Mouse (Mus musculus) E14TG2a.4 (cell line): ENCODE data around the gene Gm572.

Source experiments
- CTCF ChIP-seq: conservative IDR thresholded peaks from 2 replicates; pipeline ENCODE4 v1.5.1; 2014; ENCODE audit warnings: low read length
- POU5F1 ChIP-seq: IDR thresholded peaks from 2 replicates; pipeline ENCODE4 v1.6.1; 2014; ENCODE audit warnings: low read length, borderline replicate concordance

- TF ChIP-seq CTCF (no peak), POU5F1 (no peak)
Observed at GRCm38 (mm10) chr4:148600316-148600715, 42.8 kb upstream of the Gm572 start.
